Mouse (Mus musculus): ENCODE data around the gene Rbfox2.

Gene Rbfox2

DNA sequence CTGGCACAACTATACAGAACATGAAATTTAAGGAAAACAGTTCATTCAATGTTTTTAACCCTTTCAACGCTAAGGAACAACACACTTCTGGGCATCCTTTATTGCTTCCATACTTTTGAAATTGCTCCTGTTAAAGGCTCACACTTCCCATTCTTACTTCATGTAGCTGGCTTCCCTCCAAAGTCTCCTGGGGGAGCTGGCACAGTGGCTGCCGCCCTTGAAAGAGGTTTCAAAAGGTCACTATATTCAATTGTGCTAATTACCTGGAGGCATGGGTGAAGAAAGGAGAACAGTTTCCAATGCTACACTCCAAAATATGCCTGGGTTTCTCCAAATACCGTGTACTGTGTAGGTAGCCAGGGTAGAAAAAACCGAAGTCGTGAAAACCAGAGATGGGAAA, 124.0 kb downstream of the Rbfox2 start:
- DNase-seq, result peak; percentile 56

DNA sequence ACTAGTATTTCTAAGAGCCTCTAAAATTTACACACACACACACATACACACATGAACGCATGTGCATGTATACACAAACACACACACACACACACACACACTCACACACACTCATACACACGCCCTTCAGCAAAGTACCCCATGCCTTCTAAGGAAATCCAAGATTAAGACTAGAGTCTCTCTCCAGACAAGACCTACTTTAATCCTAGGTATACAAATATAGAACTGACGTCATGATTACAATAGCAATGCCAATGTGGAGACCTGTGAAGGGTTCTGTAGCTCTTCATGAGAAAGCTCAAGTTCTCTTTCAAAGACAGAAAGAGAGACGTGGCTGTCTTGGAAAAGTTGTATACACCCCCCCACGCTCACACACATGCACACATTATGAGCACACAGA, 132.8 kb downstream of the Rbfox2 start:
- no peak for DNase-seq

DNA sequence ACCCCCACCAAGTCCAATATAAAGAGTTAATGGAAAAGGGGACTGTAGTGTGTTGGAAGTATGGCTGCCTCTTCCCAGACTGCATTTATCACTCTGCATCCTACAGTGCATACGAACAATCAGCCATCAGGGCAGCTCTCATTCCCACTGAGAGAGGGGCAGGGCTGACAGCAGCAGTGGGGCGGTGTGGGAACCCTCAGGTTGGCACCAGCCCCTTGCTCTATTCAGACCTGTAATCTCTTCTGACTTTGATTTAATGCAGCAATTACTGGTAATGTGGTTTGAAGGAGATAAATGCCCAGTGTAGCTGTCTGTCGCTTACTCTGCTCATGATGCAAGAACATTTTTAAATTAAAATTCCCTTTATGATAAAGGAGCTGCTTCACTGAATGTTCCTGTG, 134.4 kb downstream of the Rbfox2 start:
- DNase-seq, result no peak

DNA sequence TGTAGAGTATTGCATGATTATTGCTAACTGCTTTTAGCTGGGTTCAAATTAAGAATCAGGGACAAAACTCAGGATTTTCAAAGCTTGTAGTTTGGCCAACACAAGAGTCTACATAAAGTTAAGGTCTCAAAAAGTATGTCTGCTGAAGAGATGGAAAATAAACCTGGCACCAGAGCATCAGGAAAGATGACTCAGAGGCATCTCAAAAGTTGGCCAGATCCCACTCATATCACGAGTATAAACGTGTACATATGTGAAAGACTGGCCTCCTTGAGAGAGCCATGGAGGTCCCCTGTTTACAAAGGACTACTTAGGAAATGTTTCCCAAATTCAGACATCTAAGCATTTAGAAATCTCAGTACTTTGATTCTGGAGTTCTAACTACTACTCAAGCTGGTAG, 138.0 kb downstream of the Rbfox2 start:
- DNase-seq, result no peak

DNA sequence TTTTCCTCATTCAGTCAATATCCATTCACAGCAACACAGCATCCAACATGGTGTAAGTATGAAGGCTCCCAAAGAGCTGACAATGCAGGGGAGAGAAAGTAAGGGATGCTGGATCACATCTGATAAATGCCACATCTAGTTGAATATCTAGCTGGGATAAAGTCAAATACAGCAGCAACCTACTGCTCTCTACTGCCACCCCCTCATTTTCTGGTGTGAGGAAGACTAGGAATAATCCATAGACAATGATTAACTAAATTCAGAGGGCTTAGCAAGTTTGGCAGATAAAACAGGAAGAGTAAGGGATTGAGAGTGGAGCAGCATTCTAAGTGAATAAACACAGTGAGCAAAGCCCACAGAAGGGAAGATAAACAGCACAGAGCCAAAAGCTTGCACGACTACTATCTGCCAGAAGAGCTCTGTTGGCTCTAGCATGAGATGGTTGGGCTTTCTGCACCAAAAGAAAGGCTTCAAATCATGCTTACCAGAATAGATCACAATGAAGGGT, 140.5 kb downstream of the Rbfox2 start:
- peak; percentile 27 for DNase-seq

DNA sequence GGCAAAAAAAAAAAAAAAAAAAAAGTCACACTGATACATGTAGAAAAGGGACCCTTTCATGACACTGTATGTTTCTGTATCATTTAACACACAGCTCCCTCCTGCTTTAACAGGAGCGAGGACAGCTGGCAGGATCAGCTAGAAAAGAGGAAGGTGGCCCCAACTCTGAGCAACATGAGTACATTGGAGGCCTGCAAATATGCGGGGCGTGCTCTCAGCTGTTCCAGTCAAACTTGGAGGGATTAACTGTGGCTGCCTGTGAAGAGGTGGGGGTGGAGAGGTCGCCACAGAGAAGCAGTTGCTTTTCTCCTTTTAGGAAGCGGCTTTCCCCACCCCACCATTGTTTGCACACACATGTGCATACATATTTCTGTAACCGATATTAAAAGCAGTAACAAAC, 143.5 kb downstream of the Rbfox2 start:
- no peak for DNase-seq

DNA sequence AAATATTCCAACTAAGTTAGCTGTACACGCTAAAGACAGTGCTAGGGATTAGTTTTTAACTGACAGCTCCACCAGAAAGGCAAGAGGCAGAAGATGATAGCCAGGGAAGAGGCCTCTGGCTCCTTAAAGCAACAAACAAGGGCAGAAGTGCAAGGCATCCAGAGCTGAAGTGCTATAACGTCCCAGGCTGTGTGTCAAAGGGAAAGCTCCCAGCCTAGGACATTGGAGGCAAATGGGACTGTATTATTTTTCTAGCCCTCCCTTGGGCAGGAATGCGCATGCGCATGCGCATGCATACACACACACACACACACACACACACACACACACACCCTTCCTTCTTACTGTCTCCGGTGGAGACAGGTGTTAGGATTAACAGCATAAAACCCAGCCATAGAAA, 143.9 kb downstream of the Rbfox2 start:
- no peak for DNase-seq

DNA sequence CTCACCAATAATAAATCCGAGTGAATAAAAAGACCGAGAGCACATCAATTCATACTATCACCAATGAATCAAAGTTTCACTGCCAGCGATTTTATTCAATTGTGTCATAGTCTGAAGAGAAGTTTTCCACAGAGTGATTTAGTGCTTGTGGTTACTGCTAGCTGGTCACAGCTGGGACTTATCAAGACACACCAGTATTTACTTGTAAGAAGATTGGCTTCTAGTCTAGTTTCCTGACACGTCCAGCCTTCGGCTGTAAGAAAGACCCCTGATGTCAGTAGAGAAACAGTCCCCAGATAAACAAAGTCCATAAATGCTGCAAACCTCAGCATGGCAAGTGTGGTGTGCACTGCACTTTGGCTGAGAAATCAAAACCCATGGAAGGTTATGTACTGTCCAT, 145.4 kb downstream of the Rbfox2 start:
- peak; percentile 55 for DNase-seq

DNA sequence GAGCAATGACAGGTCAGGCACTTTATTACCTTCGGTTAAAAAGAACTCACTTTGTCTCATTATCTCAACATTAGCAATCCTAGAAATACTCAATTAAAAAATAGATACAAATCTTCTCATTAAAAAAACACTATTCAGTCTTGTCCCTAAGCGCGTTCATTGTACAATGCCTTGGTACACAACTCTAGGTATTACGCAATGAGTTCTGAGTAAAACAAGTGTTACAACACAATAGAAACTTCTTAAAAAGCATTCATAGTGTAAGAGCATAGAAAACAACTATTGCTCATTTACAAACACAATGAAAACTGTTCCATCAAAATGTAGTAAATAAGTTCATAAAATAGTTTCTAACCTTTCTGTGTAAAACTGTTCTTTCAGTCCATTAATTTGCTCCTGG, 146.0 kb downstream of the Rbfox2 start:
- DNase-seq, result no peak

DNA sequence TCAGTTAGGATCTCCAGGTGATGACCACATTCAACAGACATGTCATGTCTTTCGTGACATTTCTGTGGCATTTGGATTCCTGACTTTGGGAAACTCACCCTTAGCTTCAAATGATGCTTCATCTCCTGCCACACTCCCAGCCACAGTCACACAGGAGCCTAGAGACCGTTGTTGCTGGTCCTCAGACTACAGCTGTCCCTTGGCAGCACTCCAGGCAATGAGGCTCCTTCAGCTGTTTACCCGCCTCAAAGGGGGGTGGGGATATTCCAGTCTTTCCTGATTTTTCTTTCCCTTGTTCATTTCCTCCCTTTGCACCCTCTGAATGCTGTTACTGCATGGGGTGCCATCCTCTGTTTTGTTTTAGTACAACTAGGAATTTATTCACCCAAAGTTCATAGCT, 150.3 kb downstream of the Rbfox2 start:
- peak; percentile 78 for DNase-seq

DNA sequence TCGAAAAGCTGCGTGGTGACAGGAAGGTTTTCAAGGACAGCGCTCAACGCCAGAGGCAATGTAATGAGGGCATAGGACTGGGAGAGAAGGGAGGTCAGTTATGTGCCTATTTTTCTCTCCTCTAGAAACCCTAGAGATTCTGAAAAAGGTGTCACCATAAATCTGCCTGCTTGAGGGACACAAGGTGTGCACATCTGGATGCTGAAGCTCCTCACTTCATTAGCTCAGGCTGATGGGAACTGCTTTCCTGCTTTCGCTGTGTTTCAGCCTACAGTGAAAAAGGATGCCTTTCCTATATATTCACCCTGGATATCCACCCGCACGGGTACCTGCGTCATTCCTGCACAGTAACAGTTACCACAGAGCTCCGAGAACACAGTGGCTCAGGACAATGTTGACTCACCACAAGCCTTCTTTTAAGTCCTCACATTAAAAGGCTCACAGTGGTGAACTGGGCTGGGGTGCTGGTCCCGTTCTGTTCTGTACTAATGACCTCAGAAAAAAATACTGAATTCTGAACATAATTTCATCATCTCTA, 152.5 kb downstream of the Rbfox2 start:
- no peak for DNase-seq

DNA sequence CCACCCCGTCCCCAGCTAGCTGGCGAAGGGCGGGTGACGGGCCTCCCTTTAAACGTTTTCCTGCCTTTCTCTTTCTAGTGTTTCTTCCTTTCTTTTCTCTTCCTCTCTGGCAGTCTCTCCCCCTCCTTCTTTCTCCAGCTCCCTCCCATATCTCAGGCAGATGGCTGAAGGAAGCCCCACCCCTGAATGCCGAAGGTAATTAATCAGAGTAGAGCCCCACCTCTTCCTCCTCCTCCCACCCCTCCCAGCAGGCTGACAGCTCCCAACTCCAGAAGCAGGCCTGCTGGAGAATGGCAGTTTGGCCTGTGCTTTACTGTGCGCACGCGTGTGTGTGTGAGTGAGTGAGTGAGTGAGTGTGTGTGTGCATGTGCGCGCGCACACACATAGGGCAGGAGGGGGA, 153.2 kb downstream of the Rbfox2 start:
- DNase-seq, result peak; percentile 90

DNA sequence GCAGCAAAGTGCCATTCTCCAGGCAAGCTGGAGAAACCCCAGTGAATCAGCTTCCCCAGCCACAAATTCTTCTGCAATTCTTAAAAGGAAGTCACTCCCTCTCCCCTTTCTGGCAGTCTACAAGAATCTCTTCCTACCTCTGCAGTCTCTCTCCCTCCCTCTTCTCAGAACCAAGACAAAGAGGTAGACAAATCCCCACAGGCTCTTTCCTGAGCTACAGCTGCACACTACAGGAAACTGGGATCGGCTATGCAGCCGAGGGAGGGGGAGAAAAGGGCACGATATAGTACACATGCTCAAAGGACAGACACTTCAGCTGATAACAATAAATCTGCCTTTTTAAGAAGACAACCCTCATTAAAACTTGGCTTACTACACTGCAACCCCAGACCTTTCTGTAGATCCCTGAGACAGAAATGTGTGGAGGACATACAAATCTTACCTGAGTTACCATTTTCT, 153.7 kb downstream of the Rbfox2 start:
- peak; percentile 49 for DNase-seq

DNA sequence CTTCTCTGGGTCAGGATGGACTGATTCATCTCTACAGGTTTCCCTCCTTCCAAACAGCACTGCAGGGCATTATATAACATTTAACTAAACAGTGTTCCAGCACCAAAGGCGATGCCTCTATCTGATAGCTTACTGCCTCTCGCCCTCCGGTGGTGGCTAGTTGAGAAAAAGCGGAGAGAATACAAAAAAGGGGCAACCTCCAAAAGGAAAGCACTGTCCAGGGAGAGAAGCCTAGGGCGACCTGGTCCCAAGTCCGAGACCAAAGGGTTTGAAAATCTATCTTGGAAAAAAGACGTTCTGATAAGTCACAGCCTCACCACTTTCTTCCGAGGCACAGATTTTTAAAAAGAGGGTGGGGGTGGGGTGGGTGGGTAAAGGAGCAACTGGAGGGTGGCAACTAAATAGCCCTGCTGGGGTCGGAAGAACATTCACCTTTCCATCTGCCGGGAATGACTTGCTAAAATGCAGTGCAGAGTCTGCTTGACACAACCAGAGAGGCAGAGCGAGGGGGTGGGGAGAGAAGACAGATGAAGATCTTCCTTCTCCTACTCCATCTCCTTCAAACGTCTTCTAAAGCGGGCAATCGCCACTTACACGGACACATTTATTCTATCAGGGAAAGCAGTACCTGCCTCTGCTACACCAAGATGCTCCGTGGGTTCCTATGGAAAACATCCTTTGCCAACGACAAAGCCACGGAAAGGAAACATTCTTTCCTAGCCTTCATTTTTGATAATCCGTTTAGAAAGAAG, 154.3 kb downstream of the Rbfox2 start:
- DNase-seq, result peak; percentile 40

DNA sequence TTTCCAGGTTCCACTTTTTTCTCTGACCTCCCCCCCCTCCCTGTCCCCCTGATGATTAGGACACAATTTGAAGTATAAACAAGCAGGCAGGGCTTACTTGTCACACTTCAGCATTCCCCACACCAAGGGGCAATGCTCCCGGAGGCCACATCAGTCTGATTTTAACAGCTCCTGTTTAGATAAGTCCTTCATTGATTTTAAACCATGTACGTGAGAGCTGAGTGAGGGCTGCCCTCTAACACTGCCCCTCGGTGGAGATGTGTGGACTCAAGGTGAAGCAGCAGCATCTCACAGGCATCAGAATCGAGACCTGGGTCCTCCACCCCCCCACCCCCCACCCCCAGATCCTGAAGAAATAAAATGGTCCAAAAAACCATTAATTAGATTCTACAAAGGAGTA, 155.0 kb downstream of the Rbfox2 start:
- DNase-seq, result no peak

DNA sequence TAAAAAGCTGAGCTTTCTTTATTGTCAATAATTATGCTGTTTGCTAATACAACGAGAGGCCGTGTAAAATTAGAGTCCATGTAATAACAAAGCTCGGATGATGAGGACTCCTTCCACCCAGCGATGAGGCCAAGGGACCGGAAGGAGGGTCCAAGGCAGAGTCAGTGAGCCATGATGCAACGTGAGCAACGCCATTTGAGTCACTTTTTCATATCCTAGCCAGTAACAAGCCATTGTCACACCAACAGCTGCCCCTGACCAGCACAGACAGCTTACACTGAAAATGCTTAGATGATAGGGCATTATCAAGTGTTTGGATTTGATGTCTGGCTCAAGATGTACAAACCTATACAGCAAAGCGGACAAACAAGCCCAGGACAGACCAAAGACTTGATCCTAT, 155.6 kb downstream of the Rbfox2 start:
- DNase-seq, result no peak

DNA sequence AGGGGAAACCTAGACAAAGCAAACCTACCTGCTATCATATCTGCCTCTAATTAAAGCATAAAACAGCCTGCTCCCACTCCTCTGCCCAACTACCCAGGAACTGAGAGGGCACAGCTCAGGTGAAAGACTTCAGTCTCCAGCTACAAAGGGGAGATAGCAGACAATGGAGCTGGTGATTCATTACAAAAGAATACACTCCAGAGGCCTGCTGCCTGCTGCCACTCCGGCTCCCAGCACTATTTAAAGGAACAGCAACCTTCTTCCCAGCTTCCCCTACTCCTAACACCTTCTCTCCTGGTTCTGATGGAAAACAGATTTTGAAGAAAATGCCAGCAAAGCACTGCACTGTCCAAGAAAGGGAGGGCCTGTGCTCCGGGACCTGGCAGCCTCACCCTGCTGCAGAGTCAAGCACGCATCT, 156.4 kb downstream of the Rbfox2 start:
- DNase-seq, result peak; percentile 16

DNA sequence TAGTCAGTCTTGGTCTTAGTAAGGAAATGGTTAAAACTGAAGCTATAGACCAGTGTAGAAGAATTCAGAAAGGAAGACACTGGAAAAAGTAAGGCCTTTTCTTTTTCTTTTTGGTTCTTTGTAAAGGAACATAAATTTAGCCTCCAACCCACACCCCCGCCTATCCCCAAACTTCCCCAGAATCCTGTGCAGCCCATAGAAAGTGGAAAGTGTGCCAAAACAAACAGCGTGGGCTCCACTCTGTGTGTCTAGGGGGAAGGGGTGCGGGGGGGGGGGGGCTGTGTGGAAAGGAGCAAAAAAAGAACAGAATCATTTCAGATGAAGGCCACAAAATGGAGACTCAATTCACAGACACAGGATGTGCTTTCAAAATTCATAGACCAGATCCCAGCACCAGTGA, 156.8 kb downstream of the Rbfox2 start:
- DNase-seq, result peak; percentile 25

DNA sequence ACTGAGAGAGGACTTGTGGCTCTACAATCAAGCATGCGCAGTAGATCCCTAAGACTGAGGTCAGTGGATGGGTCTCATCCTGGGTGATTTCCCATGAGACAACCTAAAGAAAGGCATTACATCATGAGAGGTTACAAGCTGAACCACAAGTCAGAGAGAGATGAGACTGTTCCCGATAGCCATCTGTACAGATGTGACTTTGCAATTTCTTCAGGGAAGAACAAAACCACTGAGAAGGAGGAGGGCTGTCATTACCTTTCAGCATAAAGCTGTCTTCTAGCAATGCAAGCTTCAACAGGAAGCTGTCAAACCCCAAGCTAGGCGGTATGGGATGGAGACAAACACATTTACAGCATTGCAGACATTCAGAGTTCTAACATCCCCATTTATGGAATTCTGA, 157.3 kb downstream of the Rbfox2 start:
- DNase-seq, result no peak

DNA sequence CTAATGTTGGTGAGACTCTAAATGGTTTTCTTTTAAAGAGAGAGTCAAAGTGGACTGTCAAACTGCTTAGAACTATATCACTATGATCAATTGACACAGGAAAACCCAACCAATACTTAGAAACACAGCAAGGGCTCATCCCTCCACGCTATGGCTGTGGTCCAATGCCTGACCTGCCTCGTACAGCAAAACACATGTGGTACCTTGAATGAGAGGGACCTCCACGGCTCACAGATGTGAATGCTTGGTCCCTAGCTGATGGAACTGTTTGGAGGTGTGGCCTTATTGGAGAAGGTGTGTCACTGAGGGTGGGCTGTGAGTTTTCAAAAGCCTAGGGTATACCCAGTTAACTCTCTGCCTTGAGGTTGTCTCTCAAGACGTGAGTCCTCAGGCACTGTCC, 159.9 kb downstream of the Rbfox2 start:
- no peak for DNase-seq

DNA sequence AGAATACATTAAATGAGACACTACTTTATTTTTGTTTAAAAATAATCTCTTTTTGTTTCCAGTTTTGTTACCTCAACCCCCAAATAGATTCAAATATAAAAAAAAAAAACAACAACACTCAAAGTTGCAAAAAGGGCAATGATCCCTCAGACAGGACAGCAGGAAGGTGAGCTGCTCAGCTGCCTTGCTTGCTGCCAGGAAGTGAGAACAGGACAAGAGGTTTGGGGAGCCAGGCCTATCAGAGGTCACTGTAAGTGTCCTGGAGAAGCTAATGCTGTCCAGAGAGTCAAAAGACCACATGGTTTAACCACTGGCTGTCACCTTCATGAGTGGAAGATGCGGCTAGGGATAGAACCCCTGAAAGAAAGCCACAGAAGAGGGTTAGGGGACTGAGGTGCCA, 161.8 kb downstream of the Rbfox2 start:
- no peak for DNase-seq

DNA sequence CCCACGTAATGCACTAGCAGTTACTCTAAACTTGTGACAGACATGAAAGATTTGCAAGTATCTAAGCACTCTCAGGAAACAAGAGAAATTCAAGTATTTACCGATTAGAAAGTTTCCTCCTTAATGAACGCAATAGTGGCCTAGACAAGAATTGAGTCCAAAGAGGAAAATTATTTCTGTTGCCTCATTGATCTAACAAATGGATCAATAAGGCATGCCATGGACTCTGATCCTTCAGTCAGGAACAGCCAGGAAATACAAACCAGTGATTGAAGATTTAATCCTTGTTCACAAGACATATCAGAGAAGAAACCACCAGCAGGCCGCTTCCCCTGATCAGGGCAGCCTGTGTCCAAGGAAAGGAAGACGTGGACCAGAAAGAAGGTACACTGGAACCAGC, 164.0 kb downstream of the Rbfox2 start:
- no peak for DNase-seq

DNA sequence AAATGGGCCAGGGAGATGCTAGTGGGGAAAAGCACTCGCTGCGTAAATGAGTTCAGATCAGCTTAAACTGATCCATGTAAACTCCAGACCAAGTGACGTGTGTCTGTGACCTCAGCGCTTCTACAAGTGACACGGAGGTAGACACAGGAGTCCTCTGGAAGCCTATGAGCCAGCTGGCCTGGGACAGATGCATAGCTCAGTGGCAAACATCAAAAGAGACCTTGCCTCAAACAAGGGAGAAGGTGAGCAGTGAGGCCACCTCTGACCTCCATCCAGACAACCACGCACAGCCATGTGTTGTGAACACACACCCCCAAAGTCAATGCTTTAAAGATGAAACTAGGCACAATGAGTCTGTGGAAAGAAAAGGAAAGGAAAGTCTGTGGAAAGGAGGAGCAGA, 164.5 kb downstream of the Rbfox2 start:
- no peak for DNase-seq

DNA sequence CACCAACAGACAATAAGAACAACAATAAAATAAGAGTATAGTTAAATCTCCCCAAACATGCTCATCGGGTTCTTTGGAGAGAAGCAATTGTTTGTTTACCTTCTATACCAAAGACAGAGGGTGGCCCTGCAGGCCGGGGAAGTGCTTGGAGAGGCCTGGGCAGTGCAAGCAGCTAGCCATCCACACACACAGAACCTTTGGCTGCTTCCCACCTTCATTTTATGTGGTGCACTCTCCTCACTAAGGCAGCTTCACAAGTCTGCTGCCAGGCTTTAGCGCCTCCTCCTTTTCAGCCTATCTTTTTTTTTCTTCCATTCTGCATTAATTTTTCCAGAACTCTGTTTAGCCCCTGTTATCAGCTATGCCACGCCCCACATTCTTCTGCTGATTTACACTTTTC, 165.1 kb downstream of the Rbfox2 start:
- no peak for DNase-seq

DNA sequence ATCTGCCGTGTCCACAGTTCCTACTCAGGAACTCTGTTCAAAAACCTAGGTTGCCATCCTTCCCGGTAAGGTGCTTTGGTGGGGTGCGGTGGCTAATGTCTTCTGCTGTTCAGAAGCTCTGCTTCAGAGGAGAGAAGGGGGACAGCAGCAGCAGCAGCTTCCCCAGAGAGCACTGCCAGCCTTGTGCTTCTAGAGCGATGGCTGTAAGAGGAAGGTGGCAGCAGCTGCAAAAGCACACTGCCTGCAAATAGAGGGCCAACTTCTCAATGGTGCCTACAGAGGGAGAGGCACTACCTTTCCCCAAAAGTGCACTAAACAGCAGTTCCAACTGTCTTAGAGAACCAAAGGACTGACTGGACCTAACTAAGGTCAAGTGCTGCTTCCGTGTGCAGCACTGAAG, 168.5 kb downstream of the Rbfox2 start:
- DNase-seq, result no peak
